Comparison of ENCODE assay signal across 8 mouse cellular contexts in the genomic region with DNA sequence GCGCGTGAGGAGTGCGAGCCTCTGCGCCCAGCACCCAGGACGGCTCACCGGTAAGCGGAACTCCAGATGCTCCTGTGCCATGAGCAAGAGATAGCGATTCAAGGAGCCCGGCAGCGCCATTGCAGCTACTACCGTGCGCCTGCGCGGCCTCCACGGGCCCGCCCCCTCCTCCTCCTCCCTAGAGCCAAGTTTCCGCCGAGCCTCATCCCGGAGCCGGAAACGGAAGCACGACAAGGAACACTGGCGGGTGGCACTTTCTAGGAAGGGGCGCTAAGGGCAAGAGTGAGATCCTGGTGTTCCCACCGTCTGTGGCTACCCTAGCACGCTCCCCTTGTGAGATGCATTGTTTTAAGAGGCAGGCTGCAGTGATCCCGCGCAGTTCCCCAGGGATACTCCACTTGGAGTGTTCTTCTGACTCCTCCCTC. TPM values are rescaled to one million over a fixed set of nuclear protein-coding genes. Genes with fewer than 3 reads are reported as not detected.
A peak's percentile ranks its signal among the peaks of the same experiment; 100 is the strongest.
DNase-seq lines count a peak whose midpoint lies in the region; ATAC-seq and TF ChIP-seq lines count a peak whose summit lies in the region.

A gene (minus strand): TSS at position 208 of the 425 bp plus-strand sequence.

- intact Hi-C loops in heart, postnatal 36 days (cut with DNase I): loop anchor here (1.0 to 5.0 kb wide), 4 partner anchors 18 to 712 kb away; a partner anchor contains a TSS

- H3K36me3 ChIP-seq in ES-E14 (ENCODE audit: control insufficient read depth, insufficient read depth, low read length, poor library complexity, severe bottlenecking): peaks cover 8% of the 10 kb centered on the region
- H3K36me3 ChIP-seq in forebrain, embryonic 16.5 days (ENCODE audit: control insufficient read depth, insufficient read depth): peaks cover 3% of the 10 kb centered on the region; the same call in 1 of the 2 replicates
- H3K36me3 ChIP-seq in lung, embryonic 15.5 days: peaks cover 14% of the 10 kb centered on the region

- peak within 1 kb of the TSS; percentile 74 for H3K27ac ChIP-seq in ES-E14 (ENCODE audit: insufficient read depth, low read depth, low read length, poor library complexity, severe bottlenecking)
- peak within 1 kb of the TSS; percentile 79 for H3K27ac ChIP-seq in forebrain, embryonic 16.5 days (ENCODE audit: low read length)
- peak within 1 kb of the TSS; percentile 85 for H3K27ac ChIP-seq in lung, embryonic 15.5 days

- H3K4me1 ChIP-seq in ES-E14 (ENCODE audit: control insufficient read depth in 2 of 2, insufficient read depth in 2 of 2, low read length in 2 of 2, poor library complexity in 1 of 2): peaks cover 0 to 2% of the 10 kb centered on the region in 2 experiments; a peak in 1 of 4 replicates
- H3K4me1 ChIP-seq in forebrain, embryonic 16.5 days (replicated peaks; ENCODE audit: control insufficient read depth, insufficient read depth, low read length): peaks cover 20% of the 10 kb centered on the region
- peaks cover 13% of the 10 kb centered on the region for H3K4me1 ChIP-seq in lung, embryonic 15.5 days

- H3K9me3 ChIP-seq in ES-E14 (ENCODE audit: control insufficient read depth, insufficient read depth, low read depth, low read length): no peaks in the 10 kb centered on the region
- H3K9me3 ChIP-seq in forebrain, embryonic 16.5 days (ENCODE audit: control insufficient read depth, low read length): no peaks in the 10 kb centered on the region
- no peaks in the 10 kb centered on the region for H3K9me3 ChIP-seq in lung, embryonic 15.5 days

- WGBS in forebrain, embryonic 16.5 days: under 1% methylated on average over 26 of the region's 28 CpGs
- under 1% methylated on average over 28 of the region's 28 CpGs for WGBS in lung, embryonic 15.5 days

- H3K9ac ChIP-seq in ES-E14 (ENCODE audit: insufficient read depth, low read depth, low read length, poor library complexity, severe bottlenecking): peak within 1 kb of the TSS; percentile 91
- peak within 1 kb of the TSS; percentile 96 for H3K9ac ChIP-seq in forebrain, embryonic 16.5 days (replicated peaks; ENCODE audit: low read depth, low read length)
- peak within 1 kb of the TSS; percentile 82 for H3K9ac ChIP-seq in lung, embryonic 15.5 days

- peak; percentile 81 for DNase-seq in ES-E14 (ENCODE audit: low read depth, low spot score)
- peak; percentile 90 for DNase-seq in cerebellum, adult 11-12 months
- peak; percentile 91 for DNase-seq in heart, postnatal 36 days
- DNase-seq in layer of hippocampus, adult 8-10 months (ENCODE audit: low spot score in 2 of 2): peak; percentile 86 to 90
- peak; percentile 82 for DNase-seq in ovary, adult 18-20 months (ENCODE audit: low spot score)
- peak; percentile 82 for DNase-seq in thymus, postnatal 0 days (ENCODE audit: low spot score)

- ATAC-seq in forebrain, embryonic 16.5 days: peak; percentile 99
- ATAC-seq in lung, embryonic 15.5 days (ENCODE audit: borderline replicate concordance, extremely low read depth, low FRiP score, low TSS enrichment): peak; percentile 96; the same call in 1 of the 2 replicates

- in situ Hi-C loops in ES-E14 (cut with MboI; ENCODE audit: low sequenced_read_pairs in 2 of 2, unreplicated experiment in 2 of 2): loop anchor here in 1 of 2 experiments (25.0 kb wide), 1 partner anchor 712 kb away; a partner anchor contains a TSS

- peak within 1 kb of the TSS; percentile 86 to 99 for H3K4me3 ChIP-seq in ES-E14 (ENCODE audit: insufficient read depth in 1 of 2, low read depth in 1 of 2, low read length in 2 of 2, poor library complexity in 1 of 2, severe bottlenecking in 1 of 2)
- peak within 1 kb of the TSS; percentile 89 for H3K4me3 ChIP-seq in forebrain, embryonic 16.5 days (replicated peaks; ENCODE audit: low read length)
- H3K4me3 ChIP-seq in lung, embryonic 15.5 days: peak within 1 kb of the TSS; percentile 79

- H3K4me2 ChIP-seq in forebrain, embryonic 16.5 days (ENCODE audit: low read length): peak within 1 kb of the TSS; percentile 91
- H3K4me2 ChIP-seq in lung, embryonic 15.5 days: peak within 1 kb of the TSS; percentile 71

- H3K27me3 ChIP-seq in forebrain, embryonic 16.5 days (replicated peaks; ENCODE audit: control insufficient read depth, insufficient read depth, low read length): no peaks in the 10 kb centered on the region
- no peaks in the 10 kb centered on the region for H3K27me3 ChIP-seq in lung, embryonic 15.5 days

TF ChIP-seq in ES-E14, 5 proteins besides CTCF, POLR2A, EP300 and RAD21:
- 0 out of 2 replicates have a peak, but pooled peaks have one; percentile 6 for TF ChIP-seq MAFK (IDR thresholded peaks at IDR 0.05; ENCODE audit: insufficient read depth, low read depth, low read length)
- peak; percentile 48; the same call in 1 of the 2 replicates for TF ChIP-seq HCFC1 (IDR thresholded peaks at IDR 0.05; ENCODE audit: borderline replicate concordance, insufficient read depth, low read length)
- TF ChIP-seq CHD2 (IDR thresholded peaks at IDR 0.05; ENCODE audit: low read depth, low read length): no peak

RNA-seq across cellular contexts. Expression of the gene that starts here (rescaled TPM):
- 17.3 and 21.9 TPM in 2 replicates for total RNA-seq in ES-E14 (2012; rRNA removed)
- polyA plus RNA-seq in forebrain, embryonic 16.5 days (2015; fragmentation: Nextera tagmentation; extraction: Ambion mirVana): 24.6 and 26.4 TPM in 2 replicates
- total RNA-seq in heart, postnatal 36 days (2021): 1 to 10 TPM; 6.1 to 6.4 TPM
- 10 to 100 TPM in 2 of 4 experiments, 1 to 10 TPM in 2; 9.3 to 11.3 (median 10.1) TPM for total RNA-seq in layer of hippocampus, adult 8-10 months (2022)
- polyA plus RNA-seq in lung, embryonic 15.5 days (2015; fragmentation: Nextera tagmentation; extraction: Ambion mirVana): 27.0 and 27.1 TPM in 2 replicates
- polyA plus RNA-seq in thymus, postnatal 0 days (2015; fragmentation: Nextera tagmentation; extraction: Ambion mirVana): 23.2 and 23.9 TPM in 2 replicates

Comparison
In these comparisons a context has a peak if more than half of its experiments do, and no peak if none do; other contexts are left out.
1. Peak in every context shown above with its lines: DNase-seq, ATAC-seq, H3K4me3 ChIP-seq and H3K27ac ChIP-seq.